Comparison of ENCODE assay signal across 8 mouse cellular contexts in the genomic region with DNA sequence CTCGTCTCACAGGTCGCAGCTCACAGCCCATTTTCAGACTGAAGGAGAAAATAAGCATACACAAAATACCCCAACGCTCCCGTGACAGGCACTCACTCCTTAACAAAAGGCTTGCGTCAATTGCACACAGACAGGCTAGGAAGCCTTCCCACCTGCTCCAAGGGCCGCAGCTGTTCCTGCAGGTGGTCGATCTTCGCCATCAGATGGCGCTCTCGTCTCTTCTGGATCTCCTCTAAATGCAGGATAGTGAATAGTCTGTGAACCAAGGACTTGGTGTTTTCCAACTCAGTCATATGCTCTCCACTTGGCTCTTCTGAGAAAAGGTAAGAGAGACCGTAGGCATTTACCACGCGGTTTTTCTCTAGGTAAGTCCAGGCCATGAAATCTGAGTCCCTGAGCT. TPM values are rescaled to one million over a fixed set of nuclear protein-coding genes. Genes with fewer than 3 reads are reported as not detected.
DNase-seq lines count a peak whose midpoint lies in the region; ATAC-seq and TF ChIP-seq lines count a peak whose summit lies in the region.

No protein-coding gene starts in this region.

- no peak overlapping the region for H3K9ac ChIP-seq in heart, embryonic 11.5 days (ENCODE audit: low read depth, low read length)

- no peak overlapping the region for H3K4me2 ChIP-seq in heart, embryonic 11.5 days

- H3K4me1 ChIP-seq in heart, embryonic 11.5 days (ENCODE audit: control insufficient read depth, insufficient read depth, low read length), result no peaks in the 10 kb centered on the region
- H3K4me1 ChIP-seq in cerebellum, adult 2 months (ENCODE audit: control insufficient read depth, insufficient read depth, low read length), result no peaks in the 10 kb centered on the region

- no peaks in the 10 kb centered on the region for H3K36me3 ChIP-seq in heart, embryonic 11.5 days (ENCODE audit: control insufficient read depth, insufficient read depth, low read length)

- WGBS in heart, embryonic 11.5 days (ENCODE audit: insufficient replicate concordance), result 16% methylated on average over 13 of the region's 13 CpGs
- 15% methylated on average over 13 of the region's 13 CpGs for WGBS in cerebellum, adult 2 months

- peak; percentile 89 for DNase-seq in heart, adult 11 months
- peak; percentile 41 to 49 for DNase-seq in cerebellum, adult 2 months
- DNase-seq in forelimb bud, embryonic 11.5 days (ENCODE audit: low read depth, low spot score), result peak; percentile 68
- DNase-seq in left cerebral cortex, adult 18-20 months (ENCODE audit: low spot score in 2 of 2), result peak; percentile 85 to 86
- peak; percentile 72 for DNase-seq in mesoderm, embryonic 11.5 days (ENCODE audit: low read depth, low spot score)
- DNase-seq in right cerebral cortex, postnatal 25 days, result peak; percentile 74

- H3K27me3 ChIP-seq in heart, embryonic 11.5 days (ENCODE audit: control insufficient read depth, insufficient read depth, low read length), result no peaks in the 10 kb centered on the region
- no peaks in the 10 kb centered on the region for H3K27me3 ChIP-seq in cerebellum, adult 2 months (ENCODE audit: control insufficient read depth, insufficient read depth, low read length)

- TF ChIP-seq POLR2A in cerebellum, adult 2 months (IDR thresholded peaks at IDR 0.05; ENCODE audit: borderline replicate concordance, insufficient read depth, low read length), result no peak

- H3K27ac ChIP-seq in heart, embryonic 11.5 days (ENCODE audit: low read depth, low read length), result no peak overlapping the region
- H3K27ac ChIP-seq in cerebellum, adult 2 months (ENCODE audit: insufficient read depth, low read length), result no peak overlapping the region

- TF ChIP-seq CTCF in cerebellum, adult 2 months (IDR thresholded peaks at IDR 0.05; ENCODE audit: borderline replicate concordance, insufficient read depth, low read depth, low read length), result peak; percentile 57

- H3K4me3 ChIP-seq in heart, embryonic 11.5 days (ENCODE audit: low read depth, low read length), result no peak overlapping the region
- no peak overlapping the region for H3K4me3 ChIP-seq in cerebellum, adult 2 months (replicated peaks; ENCODE audit: insufficient read depth, low read depth, low read length)

- no peak for ATAC-seq in heart, embryonic 11.5 days (replicated peaks; ENCODE audit: insufficient number of reproducible peaks, low FRiP score, low TSS enrichment)
- ATAC-seq in inflammation-experienced regulatory T-cells, adult 6 months, result peak; percentile 73

- no peaks in the 10 kb centered on the region for H3K9me3 ChIP-seq in heart, embryonic 11.5 days (replicated peaks; ENCODE audit: control insufficient read depth, low read length)

RNA-seq across cellular contexts. Expression of a gene that starts 17.2 kb away (rescaled TPM):
- 86.7 and 91.9 TPM in 2 replicates for polyA plus RNA-seq in heart, embryonic 11.5 days (2014; fragmentation: Nextera tagmentation; extraction: Ambion mirVana)
- polyA plus RNA-seq in cerebellum, adult 2 months (2012; rRNA removed), result 6.7 and 8.0 TPM in 2 replicates
- 10 to 100 TPM; 55.2 to 62.2 (median 60.7) TPM for polyA plus RNA-seq in inflammation-experienced regulatory T-cells, adult 6 months (2017; shearing (Covaris generic))
- total RNA-seq in left cerebral cortex, adult 18-20 months (2021), result 1 to 10 TPM; 5.3 to 7.8 TPM

RNA-seq across cellular contexts. Expression of a gene that starts 40.0 kb away (rescaled TPM):
- polyA plus RNA-seq in heart, embryonic 11.5 days (2014; fragmentation: Nextera tagmentation; extraction: Ambion mirVana), result 58.8 and 61.0 TPM in 2 replicates
- 30.8 and 32.3 TPM in 2 replicates for polyA plus RNA-seq in cerebellum, adult 2 months (2012; rRNA removed)
- 1 to 10 TPM in 2 of 3 experiments, under 1 TPM in 1; 0.92 to 2.5 (median 1.1) TPM for polyA plus RNA-seq in inflammation-experienced regulatory T-cells, adult 6 months (2017; shearing (Covaris generic))
- 10 to 100 TPM; 16.9 to 22.9 TPM for total RNA-seq in left cerebral cortex, adult 18-20 months (2021)

RNA-seq across cellular contexts. Expression of a gene that starts 51.6 kb away (rescaled TPM):
- 4.2 and 4.3 TPM in 2 replicates for polyA plus RNA-seq in heart, embryonic 11.5 days (2014; fragmentation: Nextera tagmentation; extraction: Ambion mirVana)
- polyA plus RNA-seq in cerebellum, adult 2 months (2012; rRNA removed), result 1.7 and 2.7 TPM in 2 replicates
- polyA plus RNA-seq in inflammation-experienced regulatory T-cells, adult 6 months (2017; shearing (Covaris generic)), result 10 to 100 TPM; 19.8 to 26.4 (median 20.9) TPM
- total RNA-seq in left cerebral cortex, adult 18-20 months (2021), result 1 to 10 TPM; 1.0 to 2.4 TPM
